Mouse (Mus musculus): ENCODE data around the gene Gm45062.

GRCm38 (mm10) chr6:8276431-8276830 lies 17.2 kb downstream of the Gm45062 start:
- no peak for TF ChIP-seq CTCF (IDR thresholded peaks at IDR 0.05; ENCODE audit: borderline replicate concordance, control insufficient read depth, extremely low read depth, insufficient read depth, low read length, poor library complexity)
- no peak for TF ChIP-seq POLR2A (IDR thresholded peaks at IDR 0.05; ENCODE audit: control insufficient read depth, extremely low read depth, insufficient read depth, low read length, poor library complexity)

All from thymus, adult 2 months (tissue).